Mouse (Mus musculus) olfactory bulb, adult 2 months (tissue): ENCODE data around the gene Usp50.

ENCODE experiments used
- CTCF ChIP-seq: fragments of 200-500 bp; IDR thresholded peaks from 2 replicates; pipeline ENCODE4 v1.5.1; 2012; ENCODE audit warnings: low read depth, mild to moderate bottlenecking, low read length, moderate library complexity; ENCODE audit not compliant: insufficient read depth
- POLR2A ChIP-seq: fragments of 200-500 bp; IDR thresholded peaks from 2 replicates; pipeline ENCODE4 v1.6.1; 2012; ENCODE audit warnings: mild to moderate bottlenecking, low read depth, low read length, moderate library complexity; ENCODE audit not compliant: insufficient read depth

GRCm38 (mm10) chr2:126691290-126691689 lies 92.0 kb downstream of the Usp50 start:
- TF ChIP-seq CTCF (no peak), POLR2A (no peak)
